Mouse (Mus musculus) G1E (cell line): ENCODE data around the gene Cep68. TPM values are rescaled to one million over a fixed set of nuclear protein-coding genes. Genes with fewer than 3 reads are reported as not detected.
"Not testable (repeated sequence)": the region's sequence is repeated elsewhere in the genome, so short reads cannot be mapped to it uniquely, and the experiment has no call there.

Source experiments
- ATAC-seq: 2 replicates; pipeline ENCODE4 v1.8.0; 2016; ENCODE audit warnings: mild to moderate bottlenecking; ENCODE audit not compliant: insufficient number of reproducible peaks, poor library complexity, low FRiP score, severe bottlenecking; ENCODE audit errors: extremely low read depth
- DNase-seq: peaks from one replicate; pipeline ENCODE4 v3.0.0; 2012; ENCODE audit warnings: low spot score
- H3K27me3 ChIP-seq: 2 replicates; pipeline ENCODE4 v1.6.1; 2012; ENCODE audit warnings: mild to moderate bottlenecking, low read length, inconsistent platforms; ENCODE audit not compliant: insufficient read depth
- H3K36me3 ChIP-seq: replicated peaks from 2 replicates; pipeline ENCODE3; 2012; ENCODE audit warnings: mild to moderate bottlenecking, inconsistent platforms
- H3K4me1 ChIP-seq: 2 replicates; pipeline ENCODE4 v1.6.1; 2012; ENCODE audit warnings: low read depth, low read length, inconsistent platforms, mixed read lengths; ENCODE audit not compliant: insufficient read depth
- H3K4me3 ChIP-seq: 2 replicates; pipeline ENCODE4 v1.5.1; 2012; ENCODE audit warnings: low read depth, mild to moderate bottlenecking, inconsistent platforms, low read length, moderate library complexity, mixed read lengths
- H3K9me3 ChIP-seq: replicated peaks from 2 replicates; pipeline ENCODE4 v1.6.1; 2012; ENCODE audit warnings: inconsistent platforms
- CTCF ChIP-seq: IDR thresholded peaks from 2 replicates; pipeline ENCODE4 v1.5.1; 2012; ENCODE audit warnings: low read depth, low read length, inconsistent platforms, mixed read lengths
- GATA1 ChIP-seq: IDR thresholded peaks from 2 replicates; pipeline ENCODE4 v1.6.1; 2012; ENCODE audit warnings: borderline replicate concordance, low read length, inconsistent platforms, mixed read lengths
- GATA2 ChIP-seq: IDR thresholded peaks from 2 replicates; pipeline ENCODE4 v1.6.1; 2012; ENCODE audit warnings: low read depth, low read length, inconsistent platforms, borderline replicate concordance
- POLR2AphosphoS5 ChIP-seq: IDR thresholded peaks from 2 replicates; pipeline ENCODE4 v1.6.1; 2012; ENCODE audit warnings: low read depth, low read length, inconsistent platforms; ENCODE audit not compliant: insufficient replicate concordance
- TAL1 ChIP-seq: conservative IDR thresholded peaks from 2 replicates; pipeline ENCODE4 v1.6.1; 2012; ENCODE audit warnings: low read depth, low read length, inconsistent platforms, mixed read lengths
- polyA plus RNA-seq: library from polyadenylated mRNA; stranded (reverse); fragments of >175 nt; gene quantifications from 2 replicates; pipeline ENCODE4 v1.2.3, GENCODE M21; 2012
- total RNA-seq, 2 experiments: library from RNA; stranded (forward) in 1 of 2; stranded (reverse) in 1 of 2; fragments of 200-1000 nt in 1 of 2; fragments of >200 nt in 1 of 2; fragmentation: Nextera tagmentation in 1 of 2; gene quantifications; 2 replicates each; pipeline ENCODE4 v1.2.3; 2014 to 2017

The Cep68 gene
- total and polyA plus RNA-seq, 3 experiments = 20.6 to 32.9 (median 23.3) TPM

GRCm38 (mm10) chr11:20229311-20229710 lies 19.9 kb downstream of the Cep68 start:
- Histone ChIP-seq H3K4me3 (no peak overlapping the region), H3K9me3 (no peaks in the 10 kb centered on the region), H3K36me3 (peaks cover 78% of the 10 kb centered on the region), H3K27me3 (no peaks in the 10 kb centered on the region), H3K4me1 (peaks cover 47% of the 10 kb centered on the region)
- TF ChIP-seq POLR2AphosphoS5 (no peak), TAL1 (no peak), GATA1 (no peak), GATA2 (no peak), CTCF (no peak)
- DNase-seq = no peak
- ATAC-seq = no peak

GRCm38 (mm10) chr11:20228666-20229065 lies 20.6 kb downstream of the Cep68 start:
- ATAC-seq = no peak
- no peak for TF ChIP-seq CTCF
- no peak for TF ChIP-seq POLR2AphosphoS5
- TF ChIP-seq TAL1 = no peak
- no peak for TF ChIP-seq GATA1
- no peak for TF ChIP-seq GATA2
- H3K4me1 ChIP-seq = peaks cover 43% of the 10 kb centered on the region

GRCm38 (mm10) chr11:20225938-20226337 lies 23.3 kb downstream of the Cep68 start:
- no peaks in the 10 kb centered on the region for H3K9me3 ChIP-seq
- no peak overlapping the region for H3K4me3 ChIP-seq
- DNase-seq (no peak), ATAC-seq (no peak)
- TF ChIP-seq GATA2 (no peak), TAL1 (no peak), POLR2AphosphoS5 (no peak), CTCF (no peak), GATA1 (no peak)
- peaks cover 23% of the 10 kb centered on the region for H3K4me1 ChIP-seq
- H3K36me3 ChIP-seq = peaks cover 84% of the 10 kb centered on the region
- no peaks in the 10 kb centered on the region for H3K27me3 ChIP-seq

More at GRCm38 (mm10) chr11:20228666-20229065, 20.6 kb downstream of the Cep68 start:
- Histone ChIP-seq H3K27me3 (no peaks in the 10 kb centered on the region), H3K9me3 (no peaks in the 10 kb centered on the region), H3K36me3 (peaks cover 78% of the 10 kb centered on the region), H3K4me3 (no peak overlapping the region)
- no peak for DNase-seq

DNA sequence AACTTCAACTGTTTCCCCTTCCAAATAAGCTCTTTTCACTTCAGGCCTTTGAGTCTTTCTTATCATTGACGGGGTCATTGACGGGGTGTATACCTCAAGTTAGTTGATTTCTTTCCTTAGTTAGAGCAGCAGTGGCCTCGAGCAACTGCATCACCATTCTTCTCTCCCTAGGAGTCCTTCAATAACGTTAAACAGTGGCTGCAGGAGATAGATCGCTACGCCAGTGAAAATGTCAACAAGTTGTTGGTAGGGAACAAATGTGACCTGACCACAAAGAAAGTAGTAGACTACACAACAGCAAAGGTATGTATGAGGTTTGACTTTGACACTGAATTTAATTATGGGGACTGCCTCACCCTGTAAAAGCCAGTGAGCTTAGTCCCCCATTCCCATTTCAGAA lies 25.0 kb downstream of the Cep68 start:
- Histone ChIP-seq H3K4me3 (no peak overlapping the region), H3K36me3 (peaks cover 86% of the 10 kb centered on the region), H3K27me3 (no peaks in the 10 kb centered on the region), H3K4me1 (peaks cover 6% of the 10 kb centered on the region), H3K9me3 (no peaks in the 10 kb centered on the region)
- DNase-seq (no peak), ATAC-seq (no peak)
- TF ChIP-seq CTCF = no peak
- no peak for TF ChIP-seq GATA2
- no peak for TF ChIP-seq TAL1
- TF ChIP-seq POLR2AphosphoS5 = no peak
- TF ChIP-seq GATA1 = no peak

- not testable (repeated sequence) for H3K27me3 ChIP-seq, H3K4me1 ChIP-seq, H3K4me3 ChIP-seq, H3K9me3 ChIP-seq, ATAC-seq, DNase-seq
- peaks cover 88% of the 10 kb centered on the region for H3K36me3 ChIP-seq
Measured at GRCm38 (mm10) chr11:20221671-20222070, 27.6 kb downstream of the Cep68 start.

GRCm38 (mm10) chr11:20217227-20217626 lies 32.0 kb downstream of the Cep68 start:
- Histone ChIP-seq H3K27me3 (no peaks in the 10 kb centered on the region), H3K9me3 (no peaks in the 10 kb centered on the region), H3K4me1 (peaks cover 14% of the 10 kb centered on the region), H3K4me3 (no peak overlapping the region), H3K36me3 (peaks cover 77% of the 10 kb centered on the region)
- no peak for TF ChIP-seq GATA2
- TF ChIP-seq CTCF = no peak
- ATAC-seq = no peak
- no peak for DNase-seq

DNA sequence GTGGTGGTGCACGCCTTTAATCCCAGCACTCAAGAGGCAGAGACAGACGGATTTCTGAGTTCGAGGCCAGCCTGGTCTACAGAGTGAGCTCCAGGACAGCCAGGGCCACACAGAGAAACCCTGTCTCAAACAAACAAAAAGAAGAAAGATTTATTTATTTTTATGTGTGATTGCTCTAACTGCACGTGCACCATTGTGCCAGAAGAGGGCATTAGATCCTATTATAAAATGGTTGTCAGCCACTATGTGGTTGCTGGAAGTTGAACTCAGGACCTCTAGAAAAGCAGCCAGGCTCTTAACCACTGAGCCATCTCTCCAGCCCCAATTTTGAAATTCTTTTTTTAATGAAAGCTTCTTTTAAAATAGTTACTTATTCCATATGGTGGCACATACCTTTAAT lies 32.8 kb downstream of the Cep68 start:
- TF ChIP-seq GATA1 (no peak), CTCF (no peak), POLR2AphosphoS5 (no peak), TAL1 (no peak), GATA2 (no peak)
- Histone ChIP-seq H3K4me1 (peaks cover 20% of the 10 kb centered on the region), H3K36me3 (peaks cover 72% of the 10 kb centered on the region), H3K27me3 (no peaks in the 10 kb centered on the region), H3K4me3 (no peak overlapping the region), H3K9me3 (no peaks in the 10 kb centered on the region)
- ATAC-seq (no peak), DNase-seq (no peak)
